Mouse (Mus musculus): ENCODE measurements around the gene Atp1a4. TPM values are rescaled to one million over a fixed set of nuclear protein-coding genes. Genes with fewer than 3 reads are reported as not detected.

The Atp1a4 gene
- polyA plus RNA-seq, 1 experiment from 2014 or later = 0.17 TPM

DNA sequence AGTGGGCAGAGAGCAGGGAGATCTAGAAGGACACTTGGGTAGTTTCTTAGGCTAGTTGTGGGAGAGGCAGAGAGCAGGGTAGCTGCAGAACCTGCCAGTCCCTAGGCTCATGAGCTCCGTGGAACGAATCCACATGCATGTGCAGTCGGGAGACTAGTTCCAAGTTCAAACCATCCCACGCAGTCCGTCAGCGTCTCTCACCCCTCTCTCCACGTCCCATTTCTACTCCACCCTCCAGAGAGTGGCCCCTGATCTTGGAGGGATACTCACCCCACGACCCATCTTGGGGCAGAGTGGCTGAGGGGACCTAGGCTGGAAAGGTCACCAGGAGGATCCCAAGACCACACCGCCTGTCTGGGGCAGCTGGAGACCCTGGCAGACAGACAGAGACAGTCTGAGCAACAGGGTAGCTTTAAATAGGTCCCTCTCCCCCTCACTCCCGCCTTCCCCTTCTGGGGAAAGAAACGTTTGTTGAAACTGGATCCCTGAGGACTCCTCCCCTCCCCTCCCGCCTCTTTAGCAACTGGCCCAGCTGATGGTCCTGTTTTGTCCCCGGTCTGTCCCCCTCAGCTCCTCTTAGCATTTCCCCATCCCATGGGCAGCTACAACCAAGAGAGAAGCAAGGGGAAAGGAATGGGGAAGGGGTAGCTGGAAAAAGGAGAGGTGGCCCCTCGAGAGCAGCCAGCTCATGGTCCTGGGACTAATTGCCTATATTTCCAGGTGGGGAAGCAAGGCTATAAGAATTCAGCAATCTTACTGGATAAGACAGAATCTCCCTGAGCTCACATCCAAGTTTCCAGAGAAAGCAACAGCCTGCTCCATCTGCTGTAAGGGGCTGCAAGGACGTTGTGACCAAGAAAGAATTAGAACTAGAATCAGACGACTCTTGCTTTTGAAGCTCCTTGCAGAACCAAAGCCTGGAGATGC lies 39.7 kb upstream of the Atp1a4 start, which contains the start of gene Atp1a2:
Atp1a2 (minus strand) TSS at position 454 of the 927 bp plus-strand sequence.
- peak; percentile 51 for ATAC-seq (ENCODE audit: insufficient number of reproducible peaks, low FRiP score)
- peak within 1 kb of the TSS; percentile 47 for H3K4me3 ChIP-seq
- no peaks in the 10 kb centered on the region for H3K9me3 ChIP-seq (replicated peaks)
- H3K4me2 ChIP-seq = peak within 1 kb of the TSS; percentile 68
- peaks cover 4% of the 10 kb centered on the region; the same call in 1 of the 2 replicates for H3K36me3 ChIP-seq
- H3K27ac ChIP-seq (ENCODE audit: poor library complexity, severe bottlenecking) = peak within 1 kb of the TSS; percentile 81
- H3K4me1 ChIP-seq (replicated peaks) = peaks cover 75% of the 10 kb centered on the region
- WGBS = 8% methylated on average over 16 of the region's 16 CpGs
- no peaks in the 10 kb centered on the region for H3K27me3 ChIP-seq (replicated peaks)
- H3K9ac ChIP-seq = peak within 1 kb of the TSS; percentile 65

DNA sequence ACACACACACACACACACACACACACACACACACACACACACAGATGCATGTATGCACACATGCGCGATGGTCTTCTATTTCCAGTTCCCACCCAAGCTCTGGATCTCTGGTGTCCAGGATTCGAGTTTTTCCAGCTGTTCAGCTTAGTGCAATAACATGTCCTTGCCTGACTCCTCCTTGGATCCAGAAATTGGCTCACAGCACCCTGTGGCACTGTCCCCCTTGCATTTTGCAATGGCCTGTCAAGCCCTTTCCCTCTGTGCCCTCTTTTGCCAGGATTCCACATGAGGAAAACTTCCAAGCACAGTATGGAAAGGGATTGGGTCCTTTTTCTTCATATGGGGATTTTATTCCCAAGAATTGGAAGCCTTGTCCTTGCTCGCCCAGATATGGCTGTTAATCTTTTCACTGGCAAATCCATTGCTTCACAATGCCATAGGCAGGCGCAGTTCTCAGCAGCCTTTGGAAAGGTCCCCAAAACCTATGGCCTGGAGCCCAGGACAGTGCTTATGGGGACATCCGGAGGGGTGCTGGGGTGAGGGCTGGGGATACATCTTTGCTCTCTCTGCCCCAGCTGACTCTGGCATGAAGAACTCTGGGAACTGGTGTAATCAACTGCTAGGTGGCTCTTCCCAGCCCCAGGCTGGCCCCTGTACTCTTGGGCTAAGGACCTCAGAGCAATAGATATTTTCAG lies 38.7 kb upstream of the Atp1a4 start:
- 75% methylated on average over 6 of the region's 6 CpGs for WGBS
- no peak for ATAC-seq (ENCODE audit: insufficient number of reproducible peaks, low FRiP score)
- peak overlapping the region; percentile 68 for H3K4me2 ChIP-seq
- peak overlapping the region; percentile 81 for H3K27ac ChIP-seq (ENCODE audit: poor library complexity, severe bottlenecking)
- H3K27me3 ChIP-seq (replicated peaks) = no peaks in the 10 kb centered on the region
- H3K9me3 ChIP-seq (replicated peaks) = no peaks in the 10 kb centered on the region
- H3K9ac ChIP-seq = peak overlapping the region; percentile 65
- H3K36me3 ChIP-seq = peaks cover 9% of the 10 kb centered on the region; the same call in 1 of the 2 replicates
- peaks cover 66% of the 10 kb centered on the region for H3K4me1 ChIP-seq (replicated peaks)
- peak overlapping the region; percentile 47 for H3K4me3 ChIP-seq

DNA sequence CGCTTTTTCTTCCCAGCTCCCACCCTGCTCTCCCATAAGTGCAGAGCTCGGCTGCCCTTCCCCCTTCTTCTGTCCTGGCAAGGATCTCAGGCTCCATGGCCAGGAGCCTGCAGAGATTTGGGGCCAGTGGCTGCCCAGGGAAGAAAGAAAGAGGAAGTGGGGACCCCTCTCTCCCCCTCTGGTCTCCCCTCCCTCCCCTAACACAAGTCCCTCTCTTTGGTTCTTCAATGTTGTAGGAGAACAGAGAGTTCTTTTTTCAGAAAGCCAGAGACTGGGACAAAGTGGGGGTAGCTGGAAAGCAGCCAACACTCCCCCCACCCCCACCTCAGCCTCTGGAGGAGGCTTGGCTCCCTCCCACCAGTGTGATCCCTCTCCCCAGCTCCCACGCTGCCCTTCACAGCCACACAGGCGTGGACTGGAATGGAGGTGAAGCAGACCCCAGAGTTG lies 37.6 kb upstream of the Atp1a4 start:
- peak overlapping the region; percentile 50; the same call in 1 of the 2 replicates for H3K9ac ChIP-seq
- peaks cover 58% of the 10 kb centered on the region for H3K4me1 ChIP-seq (replicated peaks)
- no peak for ATAC-seq (ENCODE audit: insufficient number of reproducible peaks, low FRiP score)
- H3K27me3 ChIP-seq (replicated peaks) = no peaks in the 10 kb centered on the region
- peak overlapping the region; percentile 81 for H3K27ac ChIP-seq (ENCODE audit: poor library complexity, severe bottlenecking)
- peaks cover 20% of the 10 kb centered on the region for H3K36me3 ChIP-seq
- no peaks in the 10 kb centered on the region for H3K9me3 ChIP-seq (replicated peaks)
- 31% methylated on average over 4 of the region's 4 CpGs for WGBS
- H3K4me3 ChIP-seq = no peak overlapping the region
- peak overlapping the region; percentile 68 for H3K4me2 ChIP-seq

DNA sequence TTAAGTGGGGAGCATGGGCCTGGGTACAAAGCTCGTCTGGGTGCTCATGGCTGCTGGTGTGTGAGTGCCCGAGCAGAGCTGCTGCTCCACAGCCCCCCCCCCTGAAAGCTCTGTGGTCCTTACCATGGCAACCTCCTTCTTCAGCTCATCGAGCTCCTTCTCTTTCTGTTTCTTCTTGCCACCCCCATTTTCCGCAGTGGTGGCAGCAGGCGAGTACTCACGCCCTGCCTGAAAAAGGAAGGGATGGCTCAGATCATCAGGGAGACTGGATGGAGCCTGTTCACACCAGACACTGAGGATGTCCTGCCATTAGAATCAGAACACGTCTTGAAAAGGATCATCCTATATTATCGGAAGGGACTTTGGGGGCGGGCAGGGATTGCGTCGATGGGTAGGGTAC lies 35.2 kb upstream of the Atp1a4 start:
- Histone ChIP-seq H3K4me3 (no peak overlapping the region), H3K27me3 (replicated peaks) (no peaks in the 10 kb centered on the region), H3K9ac (no peak overlapping the region), H3K4me2 (no peak overlapping the region), H3K36me3 (peaks cover 41% of the 10 kb centered on the region), H3K4me1 (replicated peaks) (peaks cover 36% of the 10 kb centered on the region), H3K9me3 (replicated peaks) (no peaks in the 10 kb centered on the region), H3K27ac (ENCODE audit: poor library complexity, severe bottlenecking) (no peak overlapping the region)
- ATAC-seq (ENCODE audit: insufficient number of reproducible peaks, low FRiP score) = no peak
- 85% methylated on average over 11 of the region's 11 CpGs for WGBS

DNA sequence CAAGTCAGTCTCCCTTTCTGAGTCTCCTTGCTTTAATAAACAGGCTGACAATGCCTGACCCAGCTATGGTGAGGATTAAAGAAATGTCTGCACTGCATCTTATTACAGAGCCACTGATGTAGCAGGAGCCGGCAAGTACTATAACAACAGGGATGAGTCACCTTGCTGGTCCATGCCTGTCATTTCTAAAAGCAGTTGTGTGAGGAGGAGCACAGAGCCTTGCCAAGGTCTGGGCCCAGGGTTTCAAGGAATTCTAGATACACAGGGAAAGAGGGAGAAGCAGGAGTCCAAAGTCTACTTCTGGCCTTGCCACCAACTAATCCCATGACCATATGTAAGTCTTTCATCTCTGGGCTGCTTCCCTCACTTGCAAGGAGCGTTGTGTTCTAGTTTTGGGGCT lies 34.7 kb upstream of the Atp1a4 start:
- no peak overlapping the region for H3K9ac ChIP-seq

DNA sequence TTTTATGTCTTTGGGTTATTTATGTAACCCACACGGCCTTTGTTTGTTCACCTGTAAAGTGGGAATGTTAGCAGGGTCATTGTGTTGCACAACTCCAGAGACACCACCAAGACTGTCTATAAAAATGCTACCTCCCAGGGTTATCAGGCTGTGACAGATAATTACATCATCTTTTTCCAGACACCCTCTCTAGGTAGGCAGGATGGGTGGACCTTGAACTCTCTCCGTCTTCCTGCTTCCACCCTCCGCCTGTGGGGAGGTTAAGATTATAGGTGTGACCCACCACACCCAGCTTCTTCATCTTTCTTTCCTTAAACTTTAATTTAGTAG lies 31.4 kb upstream of the Atp1a4 start:
- no peak overlapping the region for H3K27ac ChIP-seq (ENCODE audit: poor library complexity, severe bottlenecking)
- H3K4me3 ChIP-seq = no peak overlapping the region
- no peak overlapping the region for H3K4me2 ChIP-seq
- H3K9ac ChIP-seq = no peak overlapping the region
- WGBS = 59% methylated on average over 3 of the region's 3 CpGs
- 0 out of 2 replicates have a peak, but pooled peaks cover 2% of the 10 kb centered on the region for H3K27me3 ChIP-seq (replicated peaks)
- no peaks in the 10 kb centered on the region for H3K9me3 ChIP-seq (replicated peaks)
- no peak for ATAC-seq (ENCODE audit: insufficient number of reproducible peaks, low FRiP score)
- peaks cover 70% of the 10 kb centered on the region for H3K36me3 ChIP-seq
- no peaks in the 10 kb centered on the region for H3K4me1 ChIP-seq (replicated peaks)

More for the DNA sequence above, 34.7 kb upstream of the Atp1a4 start:
- Histone ChIP-seq H3K27me3 (replicated peaks) (no peaks in the 10 kb centered on the region), H3K36me3 (peaks cover 43% of the 10 kb centered on the region), H3K9me3 (replicated peaks) (no peaks in the 10 kb centered on the region), H3K4me3 (no peak overlapping the region), H3K4me2 (no peak overlapping the region), H3K4me1 (replicated peaks) (peaks cover 31% of the 10 kb centered on the region), H3K27ac (ENCODE audit: poor library complexity, severe bottlenecking) (no peak overlapping the region)
- ATAC-seq (ENCODE audit: insufficient number of reproducible peaks, low FRiP score) = no peak
- 74% methylated on average over 2 of the region's 2 CpGs for WGBS

DNA sequence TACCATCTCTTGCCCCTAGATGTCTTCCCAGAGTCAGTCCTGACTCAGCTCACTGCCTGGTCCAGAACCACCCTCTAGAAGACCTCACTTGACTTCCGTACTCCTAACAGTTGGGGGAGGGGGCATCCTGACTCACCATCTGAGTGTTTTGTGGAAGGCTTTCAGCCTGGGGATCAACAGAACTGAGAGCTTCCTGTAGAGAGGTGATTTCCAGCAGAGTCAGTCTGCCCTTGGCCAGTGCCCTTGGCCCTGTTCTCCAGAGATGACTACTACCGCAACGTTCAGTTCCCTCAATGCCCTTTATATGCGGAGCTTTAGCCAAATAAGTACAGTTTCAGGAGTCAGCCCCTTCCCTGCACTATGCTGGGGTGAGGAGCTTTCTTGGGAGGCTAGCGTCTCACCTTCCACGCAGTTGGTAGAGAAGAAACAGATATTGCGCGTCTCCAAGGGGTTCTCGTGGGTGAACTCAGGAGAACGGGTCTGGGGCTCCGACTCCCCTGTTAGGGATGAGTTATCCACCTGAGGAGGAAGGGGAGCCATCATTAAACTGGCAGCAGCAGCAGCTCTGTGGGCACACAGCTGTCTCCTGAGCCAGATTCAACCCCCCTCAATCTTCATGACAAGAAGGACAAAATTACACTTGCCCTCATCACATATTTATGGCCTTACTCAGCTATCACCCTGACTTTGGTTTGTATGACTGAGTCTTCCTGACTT lies 30.8 kb upstream of the Atp1a4 start:
- no peak for ATAC-seq (ENCODE audit: insufficient number of reproducible peaks, low FRiP score)
- Histone ChIP-seq H3K4me3 (no peak overlapping the region), H3K9me3 (replicated peaks) (no peaks in the 10 kb centered on the region), H3K4me1 (replicated peaks) (no peaks in the 10 kb centered on the region), H3K4me2 (no peak overlapping the region), H3K27ac (ENCODE audit: poor library complexity, severe bottlenecking) (no peak overlapping the region), H3K9ac (no peak overlapping the region), H3K36me3 (peaks cover 75% of the 10 kb centered on the region), H3K27me3 (replicated peaks) (0 out of 2 replicates have a peak, but pooled peaks cover 2% of the 10 kb centered on the region)
- WGBS = 90% methylated on average over 11 of the region's 11 CpGs

DNA sequence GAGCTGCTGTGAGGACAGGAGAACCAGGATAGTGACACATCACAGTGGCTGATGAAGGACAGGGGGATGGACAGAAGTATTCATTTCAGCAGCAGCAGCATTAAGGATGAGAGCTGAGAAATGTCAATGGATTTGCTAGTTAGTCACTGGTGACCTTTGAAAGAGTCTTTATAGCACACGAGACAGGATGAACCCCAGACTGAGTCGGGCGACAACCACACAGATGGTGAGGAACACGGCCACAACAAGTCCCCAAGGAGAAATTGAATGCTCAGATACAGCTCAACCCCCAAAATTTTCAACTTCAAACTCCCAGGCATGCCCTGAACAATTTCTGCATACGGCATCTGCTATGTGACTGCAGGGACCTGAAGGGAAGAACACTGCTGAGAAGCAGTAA lies 28.5 kb upstream of the Atp1a4 start:
- no peak for ATAC-seq (ENCODE audit: insufficient number of reproducible peaks, low FRiP score)
- peaks cover 73% of the 10 kb centered on the region for H3K36me3 ChIP-seq
- H3K9me3 ChIP-seq (replicated peaks) = no peaks in the 10 kb centered on the region
- 86% methylated on average over 5 of the region's 5 CpGs for WGBS
- 0 out of 2 replicates have a peak, but pooled peaks cover 2% of the 10 kb centered on the region for H3K27me3 ChIP-seq (replicated peaks)
- no peak overlapping the region for H3K9ac ChIP-seq
- no peaks in the 10 kb centered on the region for H3K4me1 ChIP-seq (replicated peaks)
- no peak overlapping the region for H3K4me2 ChIP-seq
- H3K4me3 ChIP-seq = no peak overlapping the region
- H3K27ac ChIP-seq (ENCODE audit: poor library complexity, severe bottlenecking) = no peak overlapping the region

DNA sequence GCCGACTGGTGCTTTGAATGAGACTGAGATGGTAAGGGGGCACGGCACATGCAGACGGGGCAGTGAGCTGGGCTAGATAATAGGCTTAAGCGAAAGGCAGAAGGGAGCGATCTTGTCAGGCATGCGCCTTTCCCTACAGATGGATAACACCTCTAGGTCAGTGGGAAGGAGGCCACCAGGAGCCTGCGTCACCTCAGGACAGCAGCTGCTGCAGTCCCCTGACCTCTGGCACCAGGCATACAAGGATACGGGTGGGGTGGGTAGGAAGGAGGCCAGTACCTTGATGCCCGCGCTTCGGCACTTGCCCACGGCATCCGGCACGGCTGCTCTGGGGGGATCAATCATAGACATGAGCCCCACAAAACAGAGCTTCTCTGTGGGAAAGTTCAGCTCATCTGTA lies 26.0 kb upstream of the Atp1a4 start:
- Histone ChIP-seq H3K27me3 (replicated peaks) (0 out of 2 replicates have a peak, but pooled peaks cover 2% of the 10 kb centered on the region), H3K4me3 (no peak overlapping the region), H3K4me2 (no peak overlapping the region), H3K36me3 (peaks cover 51% of the 10 kb centered on the region), H3K9me3 (replicated peaks) (no peaks in the 10 kb centered on the region), H3K4me1 (replicated peaks) (no peaks in the 10 kb centered on the region), H3K9ac (no peak overlapping the region), H3K27ac (ENCODE audit: poor library complexity, severe bottlenecking) (no peak overlapping the region)
- no peak for ATAC-seq (ENCODE audit: insufficient number of reproducible peaks, low FRiP score)
- 77% methylated on average over 14 of the region's 14 CpGs for WGBS

DNA sequence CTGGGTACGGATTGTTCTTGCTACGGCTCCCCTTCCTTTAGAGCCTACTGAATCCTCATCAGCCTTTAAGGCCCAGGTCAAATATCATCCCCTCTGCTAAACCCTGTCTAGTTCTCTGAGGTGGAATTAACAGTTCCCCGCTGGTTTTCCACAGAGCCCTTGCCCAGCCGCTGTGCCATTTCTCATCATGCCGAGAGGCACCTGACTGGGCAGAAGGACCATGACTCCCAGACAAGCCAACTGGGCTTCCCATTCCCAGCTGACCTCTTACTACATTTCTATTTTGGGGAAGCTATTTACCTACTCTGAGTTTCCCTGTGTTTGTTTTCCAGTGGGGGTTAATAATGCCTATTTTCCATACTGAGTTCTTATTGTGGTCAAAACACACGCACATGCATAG lies 24.9 kb upstream of the Atp1a4 start:
- Histone ChIP-seq H3K4me3 (no peak overlapping the region), H3K4me1 (replicated peaks) (peaks cover 10% of the 10 kb centered on the region), H3K9me3 (replicated peaks) (no peaks in the 10 kb centered on the region), H3K27ac (ENCODE audit: poor library complexity, severe bottlenecking) (no peak overlapping the region), H3K36me3 (peaks cover 48% of the 10 kb centered on the region), H3K27me3 (replicated peaks) (0 out of 2 replicates have a peak, but pooled peaks cover 2% of the 10 kb centered on the region), H3K9ac (no peak overlapping the region), H3K4me2 (no peak overlapping the region)
- no peak for ATAC-seq (ENCODE audit: insufficient number of reproducible peaks, low FRiP score)
- 87% methylated on average over 6 of the region's 6 CpGs for WGBS
